Mouse (Mus musculus): ENCODE data around the gene Pon2. TPM values are rescaled to one million over a fixed set of nuclear protein-coding genes. Genes with fewer than 3 reads are reported as not detected.
"Not testable (repeated sequence)": the region's sequence is repeated elsewhere in the genome, so short reads cannot be mapped to it uniquely, and the experiment has no call there.

The Pon2 gene
- 10 to 100 TPM; 15.8 to 17.3 TPM for total RNA-seq (2021)
- long read RNA-seq, experiment 1, transcript Pon2-201 (9 exons, 2,409 nt) = major isoform, 19 of 25 reads
- long read RNA-seq, experiment 1, partial matches to known transcripts = 3 of 25 reads
- long read RNA-seq, experiment 1, other reads (novel, unspliced or antisense) = 2 of 25 reads
- long read RNA-seq, experiment 2, transcript Pon2-201 (9 exons, 2,409 nt) = major isoform, 21 of 28 reads
- long read RNA-seq, experiment 2, partial matches to known transcripts = 4 of 28 reads
- long read RNA-seq, experiment 2, other reads (novel, unspliced or antisense) = 3 of 28 reads

GRCm38 (mm10) chr6:5298092-5298554, at the start of gene Pon2:
TSS of gene Pon2 (minus strand) at chr6:5298455.
- intact Hi-C loops (cut with DNase I) = loop anchor here (5.0 kb wide), 1 partner anchor 84 kb away; the partner anchor contains the start of gene Asb4
- DNase-seq = peak; percentile 74 to 80

- DNase-seq = no peak
- intact Hi-C loops (cut with DNase I) = no loop called here
Observed at GRCm38 (mm10) chr6:5344255-5344654, 46.0 kb upstream of the Pon2 start.

- intact Hi-C loops (cut with DNase I); DNase-seq: not testable (repeated sequence)
Observed at GRCm38 (mm10) chr6:5339283-5339682, 41.0 kb upstream of the Pon2 start.

GRCm38 (mm10) chr6:5338781-5339180, 40.5 kb upstream of the Pon2 start:
- DNase-seq; intact Hi-C loops (cut with DNase I): not testable (repeated sequence)

- intact Hi-C loops (cut with DNase I) = not testable (repeated sequence)
Observed at GRCm38 (mm10) chr6:5336016-5336415, 37.8 kb upstream of the Pon2 start.

GRCm38 (mm10) chr6:5334021-5334420, 35.8 kb upstream of the Pon2 start:
- intact Hi-C loops (cut with DNase I) = no loop called here

More at GRCm38 (mm10) chr6:5336016-5336415, 37.8 kb upstream of the Pon2 start:
- not testable (repeated sequence) for DNase-seq

GRCm38 (mm10) chr6:5332560-5333150, 34.4 kb upstream of the Pon2 start:
- no peak for DNase-seq
- intact Hi-C loops (cut with DNase I) = no loop called here

More at GRCm38 (mm10) chr6:5334021-5334420, 35.8 kb upstream of the Pon2 start:
- no peak for DNase-seq

GRCm38 (mm10) chr6:5325122-5325521, 26.9 kb upstream of the Pon2 start:
- no peak for DNase-seq
- intact Hi-C loops (cut with DNase I) = no loop called here

GRCm38 (mm10) chr6:5324101-5324500, 25.8 kb upstream of the Pon2 start:
- DNase-seq; intact Hi-C loops (cut with DNase I): not testable (repeated sequence)

- intact Hi-C loops (cut with DNase I) = no loop called here
- no peak for DNase-seq
Observed at GRCm38 (mm10) chr6:5316630-5317029, 18.4 kb upstream of the Pon2 start.

- no peak for DNase-seq
- intact Hi-C loops (cut with DNase I) = no loop called here
Observed at GRCm38 (mm10) chr6:5315053-5315759, 17.0 kb upstream of the Pon2 start.

- no peak for DNase-seq
- intact Hi-C loops (cut with DNase I) = no loop called here
Observed at GRCm38 (mm10) chr6:5313951-5314590, 15.8 kb upstream of the Pon2 start.

- no peak for DNase-seq
Observed at GRCm38 (mm10) chr6:5310491-5310890, 12.2 kb upstream of the Pon2 start.

GRCm38 (mm10) chr6:5309595-5310197, 11.4 kb upstream of the Pon2 start:
- intact Hi-C loops (cut with DNase I) = no loop called here
- no peak for DNase-seq

More at GRCm38 (mm10) chr6:5310491-5310890, 12.2 kb upstream of the Pon2 start:
- intact Hi-C loops (cut with DNase I) = no loop called here

- no peak for DNase-seq
- intact Hi-C loops (cut with DNase I) = no loop called here
Observed at GRCm38 (mm10) chr6:5305926-5306325, 7.7 kb upstream of the Pon2 start.

- DNase-seq = no peak
- intact Hi-C loops (cut with DNase I) = no loop called here
Observed at GRCm38 (mm10) chr6:5304956-5305355, 6.7 kb upstream of the Pon2 start.

- intact Hi-C loops (cut with DNase I) = no loop called here
- no peak for DNase-seq
Observed at GRCm38 (mm10) chr6:5300629-5301028, 2.4 kb upstream of the Pon2 start.

- intact Hi-C loops (cut with DNase I) = loop anchor here (5.0 kb wide), 1 partner anchor 83 kb away; the partner anchor contains the start of gene Asb4
- no peak for DNase-seq
Observed at GRCm38 (mm10) chr6:5299561-5299960, 1.3 kb upstream of the Pon2 start.

GRCm38 (mm10) chr6:5297321-5298091, 749 bp downstream of the Pon2 start:
- intact Hi-C loops (cut with DNase I) = loop anchor here (5.0 kb wide), 1 partner anchor 85 kb away; the partner anchor contains the start of gene Asb4
- DNase-seq = peak in 1 of 2 experiments; percentile 24

All from gastrocnemius, postnatal 36 days (tissue).